Mouse (Mus musculus) kidney, adult 2 months (tissue): ENCODE data around the gene Gkn3.

ENCODE experiments used
- CTCF ChIP-seq: fragments of 200-500 bp; conservative IDR thresholded peaks from 2 replicates; pipeline ENCODE4 v1.5.1; 2011; ENCODE audit warnings: low read depth, mild to moderate bottlenecking, control low read depth, low read length, moderate library complexity, mixed read lengths; ENCODE audit not compliant: insufficient read depth, insufficient read length
- POLR2A ChIP-seq: fragments of 200-500 bp; IDR thresholded peaks from one replicate; pipeline ENCODE4 v1.6.1; 2011; ENCODE audit warnings: low read depth, low read length, control low read depth

DNA sequence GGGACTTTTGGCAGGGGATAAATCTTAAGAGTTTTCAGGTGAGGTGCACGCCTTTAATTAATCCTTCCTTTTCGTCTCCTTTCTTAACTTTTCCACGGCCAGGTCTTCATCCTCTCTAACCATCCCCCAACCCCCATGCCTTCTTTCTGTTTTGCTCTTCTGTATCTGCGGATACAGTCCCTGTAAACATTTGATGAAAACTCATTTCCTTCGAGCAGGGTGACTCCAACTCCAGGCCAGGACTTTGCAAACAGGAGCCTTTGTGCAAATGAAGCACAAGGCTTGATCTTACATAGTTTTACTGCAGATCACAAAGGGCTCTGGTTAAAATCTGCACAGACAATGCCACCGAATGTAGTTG, 52.8 kb downstream of the Gkn3 start:
- TF ChIP-seq POLR2A (no peak), CTCF (no peak)
